Mouse (Mus musculus) heart, embryonic 15.5 days (tissue): ENCODE data around the gene Mageb5. TPM values are rescaled to one million over a fixed set of nuclear protein-coding genes. Genes with fewer than 3 reads are reported as not detected.
"Not testable (repeated sequence)": the region's sequence is repeated elsewhere in the genome, so short reads cannot be mapped to it uniquely, and the experiment has no call there.

Experiments
- ATAC-seq: fragments of 200-750 bp; cut with Nextera tagmentation; replicated peaks from 2 replicates; pipeline ENCODE4 v1.8.0; 2017; ENCODE audit warnings: low read depth, moderate TSS enrichment; ENCODE audit not compliant: insufficient number of reproducible peaks, insufficient read depth, low FRiP score
- H3K27ac ChIP-seq: fragments of 300-500 bp; sonication (generic); 2 replicates; pipeline ENCODE4 v1.5.1; 2015; ENCODE audit warnings: mild to moderate bottlenecking, inconsistent platforms
- H3K27me3 ChIP-seq: fragments of 300-500 bp; sonication (generic); 2 replicates; pipeline ENCODE4 v1.6.1; 2015; ENCODE audit warnings: inconsistent platforms
- H3K36me3 ChIP-seq: fragments of 300-500 bp; sonication (generic); 2 replicates; pipeline ENCODE4 v1.6.1; 2015; ENCODE audit warnings: mild to moderate bottlenecking, inconsistent platforms
- H3K4me1 ChIP-seq: fragments of 300-500 bp; sonication (generic); replicated peaks from 2 replicates; pipeline ENCODE4 v1.6.1; 2015; ENCODE audit warnings: inconsistent platforms
- H3K4me2 ChIP-seq: fragments of 300-500 bp; sonication (generic); 2 replicates; pipeline ENCODE4 v1.6.1; 2015; ENCODE audit warnings: inconsistent platforms, mild to moderate bottlenecking, moderate library complexity
- H3K4me3 ChIP-seq: fragments of 300-500 bp; sonication (generic); 2 replicates; pipeline ENCODE4 v1.5.1; 2015; ENCODE audit warnings: mild to moderate bottlenecking, inconsistent platforms
- H3K9ac ChIP-seq: fragments of 300-500 bp; sonication (generic); 2 replicates; pipeline ENCODE4 v1.6.1; 2015; ENCODE audit warnings: mild to moderate bottlenecking, inconsistent platforms
- H3K9me3 ChIP-seq: fragments of 300-500 bp; sonication (generic); replicated peaks from 2 replicates; pipeline ENCODE4 v1.6.1; 2016; ENCODE audit warnings: inconsistent platforms
- WGBS: fragments of 180-500 bp; shearing (Covaris S2); methylation state at CpG from one replicate; pipeline ENCODE4 v1.1.7; 2015; ENCODE audit warnings: mixed read lengths; 5-methylcytosine and 5-hydroxymethylcytosine counted together
- polyA plus RNA-seq: library from polyadenylated mRNA; unstranded; fragments of >200 nt; fragmentation: Nextera tagmentation; extraction: Ambion mirVana; gene quantifications from 2 replicates; pipeline ENCODE4 v1.2.1, GENCODE M21; 2015

The Mageb5 gene
- not detected in 2 replicates for polyA plus RNA-seq

DNA sequence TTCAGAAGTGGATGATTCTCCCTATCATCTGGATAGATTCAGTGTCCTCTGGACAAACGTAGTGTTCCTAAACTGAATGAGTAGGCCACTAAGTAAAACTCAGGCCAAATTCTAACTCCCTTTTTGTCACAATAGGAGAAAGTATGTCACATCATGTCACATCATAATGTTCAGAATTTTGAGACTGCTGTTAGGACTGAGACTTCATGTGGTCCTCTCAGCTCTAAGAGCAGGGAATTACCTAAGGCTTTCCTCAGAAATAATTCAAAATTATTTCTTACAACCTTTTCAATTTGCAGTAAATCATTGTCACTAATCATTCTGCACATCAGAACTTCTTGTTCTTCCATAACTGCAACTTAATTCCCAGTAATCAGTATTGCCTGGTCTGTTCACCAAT, at the start of gene Mageb5:
TSS of gene Mageb5 (minus strand) at position 101 of the 400 bp plus-strand sequence.
- H3K9ac ChIP-seq, H3K9me3 ChIP-seq, H3K27me3 ChIP-seq, H3K4me3 ChIP-seq, H3K4me1 ChIP-seq, H3K27ac ChIP-seq, H3K36me3 ChIP-seq, ATAC-seq, H3K4me2 ChIP-seq: not testable (repeated sequence)
- WGBS, result 62% methylated on average over 1 of the region's 1 CpGs

DNA sequence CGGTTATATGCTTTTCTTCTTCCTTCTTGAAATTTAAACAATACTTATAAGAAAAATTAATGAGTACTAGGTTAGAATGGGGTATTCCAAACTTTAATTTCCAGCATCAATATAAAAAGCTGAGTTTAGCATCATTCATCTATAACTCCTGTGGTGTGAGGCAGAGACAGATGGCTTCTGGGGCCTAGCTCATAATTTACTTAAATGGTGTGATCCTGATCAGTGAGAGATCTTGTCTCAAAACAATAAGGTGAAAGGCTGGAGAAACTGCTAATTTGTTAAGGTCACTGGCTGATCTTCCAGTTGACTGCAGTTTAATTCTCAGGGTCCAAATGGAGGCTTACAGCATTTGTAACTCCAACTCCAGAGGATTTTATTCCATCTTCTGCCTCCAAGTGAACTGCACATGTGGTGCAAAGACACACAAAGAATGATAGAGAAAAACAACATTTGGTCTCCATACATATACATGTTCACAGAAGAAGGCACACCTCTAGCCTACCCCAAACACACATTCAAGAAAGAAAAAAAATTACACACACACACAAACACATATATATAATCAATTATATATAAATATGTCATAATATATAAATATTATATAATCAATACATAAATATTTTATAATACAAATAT, 23.1 kb downstream of the Mageb5 start:
- H3K9me3 ChIP-seq, H3K9ac ChIP-seq, H3K27me3 ChIP-seq, ATAC-seq, H3K4me2 ChIP-seq, H3K27ac ChIP-seq, H3K4me3 ChIP-seq, H3K36me3 ChIP-seq, H3K4me1 ChIP-seq: not testable (repeated sequence)
- WGBS, result no CpG with 5 or more reads among the region's 1 CpGs

Other genes with a start within 250 kb of the Mageb5 start
- gene 1700084M14Rik, start 207.1 kb downstream of the Mageb5 start, polyA plus RNA-seq, result not detected in 2 replicates
- gene Gm14781, start 150.8 kb downstream of the Mageb5 start, polyA plus RNA-seq, result not detected in 2 replicates
- not detected in 2 replicates for gene Mageb1, start 233.3 kb upstream of the Mageb5 start, polyA plus RNA-seq